Mouse (Mus musculus) stomach, embryonic 15.5 days (tissue): ENCODE results near the gene Pcnx. TPM values are rescaled to one million over a fixed set of nuclear protein-coding genes. Genes with fewer than 3 reads are reported as not detected.

Experiments
- ATAC-seq: fragments of 200-750 bp; cut with Nextera tagmentation; 2 replicates; pipeline ENCODE4 v1.8.0; 2017; ENCODE audit warnings: low read depth, moderate number of reproducible peaks, moderate TSS enrichment; ENCODE audit not compliant: insufficient read depth, low FRiP score
- H3K27ac ChIP-seq: fragments of 300-500 bp; sonication (generic); 2 replicates; pipeline ENCODE4 v1.5.1; 2015; ENCODE audit warnings: mild to moderate bottlenecking, inconsistent platforms
- H3K27me3 ChIP-seq: fragments of 300-500 bp; sonication (generic); replicated peaks from 2 replicates; pipeline ENCODE4 v1.6.1; 2015; ENCODE audit warnings: inconsistent platforms
- H3K36me3 ChIP-seq: fragments of 300-500 bp; sonication (generic); 2 replicates; pipeline ENCODE4 v1.6.1; 2015; ENCODE audit warnings: inconsistent platforms
- H3K4me1 ChIP-seq: fragments of 300-500 bp; sonication (generic); 2 replicates; pipeline ENCODE4 v1.6.1; 2015; ENCODE audit warnings: inconsistent platforms
- H3K4me2 ChIP-seq: fragments of 300-500 bp; sonication (generic); 2 replicates; pipeline ENCODE4 v1.6.1; 2015; ENCODE audit warnings: mild to moderate bottlenecking, inconsistent platforms
- H3K4me3 ChIP-seq: fragments of 300-500 bp; sonication (generic); replicated peaks from 2 replicates; pipeline ENCODE4 v1.5.1; 2015; ENCODE audit warnings: inconsistent platforms
- H3K9ac ChIP-seq: fragments of 300-500 bp; sonication (generic); 2 replicates; pipeline ENCODE4 v1.6.1; 2015; ENCODE audit warnings: inconsistent platforms
- H3K9me3 ChIP-seq: fragments of 300-500 bp; sonication (generic); 2 replicates; pipeline ENCODE4 v1.6.1; 2016; ENCODE audit warnings: inconsistent platforms
- WGBS: fragments of 180-500 bp; shearing (Covaris S2); methylation state at CpG from one replicate; pipeline ENCODE4 v1.1.7; 2015; 5-methylcytosine and 5-hydroxymethylcytosine counted together
- polyA plus RNA-seq: library from polyadenylated mRNA; unstranded; fragments of >200 nt; fragmentation: Nextera tagmentation; extraction: Ambion mirVana; gene quantifications from 2 replicates; pipeline ENCODE4 v1.2.1, GENCODE M21; 2015

Gene Pcnx
- polyA plus RNA-seq, result 8.2 and 9.4 TPM in 2 replicates

DNA sequence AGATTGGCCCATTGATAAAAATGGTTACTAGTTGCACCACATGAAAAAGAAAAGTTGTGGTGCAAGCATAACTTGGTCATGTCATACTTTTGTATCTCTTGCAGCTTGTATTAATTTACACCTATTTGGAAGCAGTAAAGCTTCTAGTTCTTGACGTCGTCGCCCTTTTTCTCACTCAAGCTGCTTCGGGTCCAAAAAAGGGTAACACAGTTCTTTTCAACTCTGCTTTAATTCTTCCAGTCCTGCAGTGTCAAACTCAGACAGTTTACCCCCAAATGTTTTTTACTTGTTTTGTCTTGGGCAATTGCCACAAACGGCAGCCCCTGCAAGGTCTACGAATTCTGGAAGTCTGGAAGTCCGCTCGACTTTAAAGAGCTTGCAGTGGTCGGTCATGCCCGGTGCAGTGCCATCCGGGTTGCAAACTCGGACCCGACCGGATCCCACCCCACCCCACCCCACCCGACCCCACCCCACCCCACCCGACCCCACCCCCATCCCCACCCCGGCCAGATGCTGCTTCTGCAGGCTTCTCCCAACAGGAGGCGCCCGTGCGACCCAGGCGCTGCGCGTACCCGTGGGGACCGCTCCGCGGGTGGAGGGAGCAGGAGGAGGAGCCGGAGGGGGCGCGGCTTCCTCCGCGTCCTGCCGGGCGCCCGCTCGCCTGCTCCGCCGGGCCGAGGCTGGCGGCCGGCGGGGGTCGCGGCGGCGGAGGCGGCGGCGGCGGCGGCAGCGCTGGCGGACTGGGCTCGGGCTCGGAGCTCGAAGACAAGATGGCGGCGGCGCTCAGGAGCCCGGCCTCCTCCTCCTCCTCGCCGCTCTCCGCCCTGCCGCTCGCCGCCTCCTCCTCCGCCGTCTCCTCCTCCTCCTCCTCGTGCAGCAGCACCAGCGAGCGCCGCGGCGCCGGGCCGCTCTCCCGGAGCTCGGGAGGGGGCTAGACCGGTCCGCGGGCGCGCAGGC, at the start of gene Pcnx:
TSS of gene Pcnx (plus strand) at position 673 of the 957 bp plus-strand sequence.
- Histone ChIP-seq H3K9ac (peak within 1 kb of the TSS; percentile 96), H3K27ac (peak within 1 kb of the TSS; percentile 91), H3K4me1 (peaks cover 40% of the 10 kb centered on the region), H3K4me3 (peak within 1 kb of the TSS; percentile 91), H3K9me3 (no peaks in the 10 kb centered on the region), H3K27me3 (no peaks in the 10 kb centered on the region), H3K4me2 (peak within 1 kb of the TSS; percentile 55), H3K36me3 (no peaks in the 10 kb centered on the region)
- peak; percentile 82 for ATAC-seq
- 4% methylated on average over 37 of the region's 83 CpGs for WGBS

DNA sequence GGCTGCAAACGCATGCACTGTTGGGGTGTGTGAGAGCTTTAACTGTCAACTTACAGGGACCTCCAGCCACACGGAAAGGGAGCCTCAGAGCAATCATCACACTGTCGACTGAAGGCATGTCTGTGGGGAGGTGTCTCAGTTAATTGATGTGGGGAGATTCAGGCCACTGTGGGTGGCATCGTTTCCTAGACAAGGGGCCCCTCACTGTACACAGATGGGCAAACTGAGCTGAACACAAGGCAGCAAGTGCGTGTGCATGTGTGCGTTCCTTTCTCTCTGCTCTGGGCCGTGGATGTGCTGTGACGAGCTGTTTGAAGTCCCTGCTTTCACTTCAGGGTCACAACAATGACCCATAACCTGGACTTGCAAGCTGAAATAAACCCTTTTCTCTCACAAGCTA, 49.4 kb upstream of the Pcnx start:
- Histone ChIP-seq H3K36me3 (no peaks in the 10 kb centered on the region), H3K4me3 (no peak overlapping the region), H3K9ac (no peak overlapping the region), H3K9me3 (no peaks in the 10 kb centered on the region), H3K27me3 (no peaks in the 10 kb centered on the region), H3K27ac (no peak overlapping the region), H3K4me1 (peaks cover 8% of the 10 kb centered on the region), H3K4me2 (no peak overlapping the region)
- no peak for ATAC-seq
- WGBS, result 45% methylated on average over 8 of the region's 8 CpGs

DNA sequence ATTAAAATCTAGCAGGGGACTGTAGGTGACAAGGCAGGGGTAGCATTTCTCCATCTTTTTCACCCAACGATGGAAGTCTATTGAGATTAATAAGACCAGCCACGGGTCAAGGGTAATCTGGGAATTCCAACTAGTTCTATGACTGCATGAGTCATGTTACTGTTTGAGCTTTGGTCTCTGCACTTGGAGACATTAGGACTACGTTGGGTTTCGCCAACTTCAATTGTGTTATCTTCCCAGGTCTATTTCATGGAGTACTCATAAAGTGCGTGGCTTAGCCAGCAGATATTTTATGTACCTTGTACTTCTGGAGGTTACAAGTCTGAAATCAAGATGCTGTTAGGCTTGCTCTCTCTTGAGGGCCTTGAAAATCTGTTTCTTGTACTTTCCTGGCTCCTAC, 45.1 kb upstream of the Pcnx start:
- Histone ChIP-seq H3K36me3 (no peaks in the 10 kb centered on the region), H3K9ac (no peak overlapping the region), H3K4me3 (no peak overlapping the region), H3K4me1 (0 out of 2 replicates have a peak, but pooled peaks cover 5% of the 10 kb centered on the region), H3K27me3 (no peaks in the 10 kb centered on the region), H3K4me2 (no peak overlapping the region), H3K9me3 (no peaks in the 10 kb centered on the region), H3K27ac (no peak overlapping the region)
- WGBS, result 86% methylated on average over 5 of the region's 5 CpGs
- no peak for ATAC-seq

DNA sequence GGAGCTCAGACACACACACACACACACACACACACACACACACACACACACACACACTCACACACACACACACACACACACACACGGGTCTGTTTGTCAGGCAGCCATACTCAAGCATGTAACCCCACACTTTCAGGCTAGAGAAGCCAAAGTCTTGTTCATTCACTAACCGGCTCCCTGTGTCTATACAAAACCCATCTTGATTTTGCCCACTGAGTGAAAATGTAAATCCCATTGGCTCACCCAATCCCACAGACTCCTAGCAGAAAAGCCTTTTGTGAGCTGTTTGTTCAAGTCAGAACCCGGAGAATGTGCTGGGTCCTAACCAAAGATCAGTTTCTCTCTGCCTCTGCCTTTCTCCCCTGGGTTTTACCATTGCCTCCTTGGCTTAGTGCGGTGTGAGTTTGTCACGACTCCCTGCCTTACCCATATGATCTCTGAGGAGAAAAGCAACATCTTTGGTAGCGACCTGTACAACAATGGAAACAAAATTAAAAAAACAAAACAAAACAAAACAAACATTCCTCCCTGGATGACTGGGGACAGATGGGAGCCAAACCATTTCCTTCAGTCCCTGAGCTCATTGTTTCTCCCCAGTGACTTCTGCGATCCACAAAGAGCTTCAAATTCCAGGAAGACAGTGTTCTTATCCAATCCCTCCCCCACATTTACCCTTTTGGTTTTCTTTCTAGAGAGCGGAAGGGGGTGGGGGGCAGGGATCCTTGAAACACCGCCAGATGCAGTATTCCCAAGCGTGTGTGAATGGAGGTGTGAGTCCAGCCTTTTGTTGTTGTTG, 43.3 kb upstream of the Pcnx start:
- Histone ChIP-seq H3K4me3 (no peak overlapping the region; the same call in 1 of the 2 replicates), H3K27ac (no peak overlapping the region), H3K4me2 (peak overlapping the region; percentile 27), H3K9ac (no peak overlapping the region), H3K9me3 (no peaks in the 10 kb centered on the region), H3K27me3 (no peaks in the 10 kb centered on the region), H3K4me1 (0 out of 2 replicates have a peak, but pooled peaks cover 5% of the 10 kb centered on the region), H3K36me3 (no peaks in the 10 kb centered on the region)
- 18% methylated on average over 10 of the region's 10 CpGs for WGBS
- no peak for ATAC-seq

DNA sequence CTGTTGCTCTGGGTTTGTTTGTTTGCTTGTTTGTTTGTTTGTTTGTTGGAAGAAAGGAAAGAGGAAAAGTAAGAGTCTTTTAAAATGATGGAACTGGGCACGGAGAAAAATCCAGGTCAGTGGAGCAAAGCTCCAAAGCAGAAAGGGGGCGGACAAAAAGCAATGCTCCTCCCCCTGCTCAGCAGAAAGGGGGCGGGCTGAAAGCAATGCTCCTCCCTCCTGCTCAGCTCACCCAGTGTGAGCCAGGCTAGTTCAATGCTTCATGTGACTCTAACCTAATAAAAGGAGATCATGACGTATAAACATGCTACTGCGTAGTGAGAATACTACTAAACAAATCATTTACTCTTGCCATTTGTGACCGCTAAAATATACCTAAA, 42.7 kb upstream of the Pcnx start:
- Histone ChIP-seq H3K4me3 (no peak overlapping the region; the same call in 1 of the 2 replicates), H3K9ac (no peak overlapping the region), H3K4me1 (0 out of 2 replicates have a peak, but pooled peaks cover 5% of the 10 kb centered on the region), H3K4me2 (peak overlapping the region; percentile 27), H3K9me3 (no peaks in the 10 kb centered on the region), H3K27ac (no peak overlapping the region), H3K27me3 (no peaks in the 10 kb centered on the region), H3K36me3 (no peaks in the 10 kb centered on the region)
- peak; percentile 43; the same call in 1 of the 2 replicates for ATAC-seq
- 35% methylated on average over 6 of the region's 6 CpGs for WGBS

DNA sequence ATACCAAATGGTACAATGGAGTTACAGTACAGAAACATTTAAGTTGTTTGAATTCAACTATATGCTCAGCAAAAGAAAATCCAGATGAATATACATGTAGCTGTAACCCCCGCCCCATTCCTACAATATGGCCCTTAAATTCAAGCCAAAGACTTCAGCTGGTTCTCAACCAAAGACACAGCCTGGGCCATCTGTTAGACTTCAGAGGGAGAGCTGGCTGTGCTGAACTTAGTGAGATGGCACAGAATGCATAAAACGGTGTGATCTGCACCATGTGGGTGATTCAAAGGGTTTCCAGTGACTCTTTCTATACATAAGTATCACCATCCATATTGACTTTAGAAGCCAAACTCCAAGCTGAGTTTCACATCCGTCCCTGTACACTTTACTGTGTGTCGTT, 39.1 kb upstream of the Pcnx start:
- no peak for ATAC-seq
- H3K4me2 ChIP-seq, result no peak overlapping the region
- H3K36me3 ChIP-seq, result no peaks in the 10 kb centered on the region
- WGBS, result 79% methylated on average over 4 of the region's 4 CpGs
- H3K27me3 ChIP-seq, result no peaks in the 10 kb centered on the region
- no peak overlapping the region for H3K27ac ChIP-seq
- 0 out of 2 replicates have a peak, but pooled peaks cover 5% of the 10 kb centered on the region for H3K4me1 ChIP-seq
- H3K9me3 ChIP-seq, result no peaks in the 10 kb centered on the region
- no peak overlapping the region for H3K9ac ChIP-seq
- H3K4me3 ChIP-seq, result no peak overlapping the region

DNA sequence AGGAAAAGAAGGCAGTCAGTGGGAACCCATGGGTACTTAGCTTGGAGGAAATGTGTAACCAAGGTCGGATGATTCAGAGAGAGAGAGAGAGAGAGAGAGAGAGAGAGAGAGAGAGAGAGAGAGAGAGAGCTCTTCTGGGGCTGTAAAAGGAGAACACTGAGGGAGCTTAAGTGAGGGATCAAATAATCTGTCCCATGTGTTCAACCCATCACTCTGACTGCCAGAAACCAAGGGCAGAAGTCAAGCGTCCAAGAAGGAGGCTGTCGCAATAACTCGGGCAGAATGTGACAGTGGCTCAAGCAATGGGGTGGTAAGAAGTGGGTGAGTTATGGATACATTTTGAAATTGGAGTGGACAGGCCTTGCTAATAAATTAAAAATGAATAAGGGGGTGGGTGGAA, 37.6 kb upstream of the Pcnx start:
- H3K9ac ChIP-seq, result no peak overlapping the region
- WGBS, result 76% methylated on average over 4 of the region's 4 CpGs
- ATAC-seq, result no peak
- H3K27me3 ChIP-seq, result no peaks in the 10 kb centered on the region
- H3K9me3 ChIP-seq, result no peaks in the 10 kb centered on the region
- 0 out of 2 replicates have a peak, but pooled peaks cover under 1% of the 10 kb centered on the region for H3K4me1 ChIP-seq
- no peak overlapping the region for H3K4me3 ChIP-seq
- no peaks in the 10 kb centered on the region for H3K36me3 ChIP-seq
- H3K4me2 ChIP-seq, result no peak overlapping the region
- H3K27ac ChIP-seq, result no peak overlapping the region

DNA sequence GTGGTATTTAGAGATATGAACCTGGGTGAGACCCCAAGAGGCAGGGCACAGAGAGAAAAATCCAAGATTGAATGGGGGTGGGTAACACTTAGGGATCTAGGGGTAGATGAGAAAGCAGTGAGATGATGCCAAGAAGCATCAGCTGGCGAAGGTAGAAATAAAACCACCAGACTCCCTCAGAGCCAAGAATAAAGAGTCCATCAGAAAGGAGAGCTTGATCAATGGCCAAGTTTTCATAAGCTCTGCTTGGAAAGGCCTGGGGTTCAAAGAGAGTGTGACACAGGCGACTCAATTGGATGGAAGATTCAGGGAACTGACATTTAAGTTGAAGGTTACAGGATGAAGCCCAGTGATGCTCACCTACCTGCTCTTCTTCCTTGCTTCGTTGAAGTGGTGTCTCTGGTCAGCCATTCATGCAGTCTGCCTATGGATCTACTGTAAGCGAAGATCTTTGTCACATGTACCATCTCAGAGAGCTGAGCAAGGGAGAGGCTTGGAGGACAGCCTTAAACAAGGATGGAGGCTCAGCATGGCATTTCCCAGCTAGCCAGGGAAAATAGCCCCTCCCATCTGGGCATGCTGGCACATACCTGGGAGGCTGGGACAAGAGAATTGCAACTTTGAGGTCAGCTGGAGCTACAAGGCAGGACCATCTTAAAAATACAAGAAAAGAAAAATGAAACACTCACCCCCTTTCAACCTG, 36.9 kb upstream of the Pcnx start:
- H3K9me3 ChIP-seq, result no peaks in the 10 kb centered on the region
- no peak for ATAC-seq
- H3K4me1 ChIP-seq, result no peaks in the 10 kb centered on the region
- no peak overlapping the region for H3K4me3 ChIP-seq
- no peak overlapping the region for H3K27ac ChIP-seq
- no peaks in the 10 kb centered on the region for H3K27me3 ChIP-seq
- H3K4me2 ChIP-seq, result no peak overlapping the region
- no peak overlapping the region for H3K9ac ChIP-seq
- no peaks in the 10 kb centered on the region for H3K36me3 ChIP-seq
- WGBS, result 85% methylated on average over 4 of the region's 4 CpGs

DNA sequence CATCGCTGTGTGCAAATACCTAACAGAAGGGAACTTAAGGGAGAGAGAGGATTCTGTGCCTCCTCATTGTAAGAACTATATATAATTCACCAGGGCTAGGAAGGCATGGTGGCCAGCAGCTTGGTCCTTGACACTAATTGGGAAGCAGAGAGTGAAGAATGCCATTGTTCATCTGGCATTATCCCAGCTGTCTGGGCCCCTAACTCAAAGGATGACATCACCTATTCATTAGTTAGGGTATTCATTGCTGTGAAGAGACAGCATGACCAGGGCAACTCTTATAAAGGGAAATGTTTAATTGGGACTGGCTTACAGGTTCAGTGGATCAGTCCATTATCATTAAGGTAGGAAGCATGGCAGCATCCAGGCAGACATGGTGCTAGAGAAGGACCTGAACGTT, 31.5 kb upstream of the Pcnx start:
- no peaks in the 10 kb centered on the region for H3K9me3 ChIP-seq
- no peaks in the 10 kb centered on the region for H3K36me3 ChIP-seq
- no peak overlapping the region for H3K4me3 ChIP-seq
- no peak for ATAC-seq
- WGBS, result 82% methylated on average over 2 of the region's 2 CpGs
- no peaks in the 10 kb centered on the region for H3K4me1 ChIP-seq
- no peaks in the 10 kb centered on the region for H3K27me3 ChIP-seq
- H3K4me2 ChIP-seq, result no peak overlapping the region
- no peak overlapping the region for H3K9ac ChIP-seq
- no peak overlapping the region for H3K27ac ChIP-seq

DNA sequence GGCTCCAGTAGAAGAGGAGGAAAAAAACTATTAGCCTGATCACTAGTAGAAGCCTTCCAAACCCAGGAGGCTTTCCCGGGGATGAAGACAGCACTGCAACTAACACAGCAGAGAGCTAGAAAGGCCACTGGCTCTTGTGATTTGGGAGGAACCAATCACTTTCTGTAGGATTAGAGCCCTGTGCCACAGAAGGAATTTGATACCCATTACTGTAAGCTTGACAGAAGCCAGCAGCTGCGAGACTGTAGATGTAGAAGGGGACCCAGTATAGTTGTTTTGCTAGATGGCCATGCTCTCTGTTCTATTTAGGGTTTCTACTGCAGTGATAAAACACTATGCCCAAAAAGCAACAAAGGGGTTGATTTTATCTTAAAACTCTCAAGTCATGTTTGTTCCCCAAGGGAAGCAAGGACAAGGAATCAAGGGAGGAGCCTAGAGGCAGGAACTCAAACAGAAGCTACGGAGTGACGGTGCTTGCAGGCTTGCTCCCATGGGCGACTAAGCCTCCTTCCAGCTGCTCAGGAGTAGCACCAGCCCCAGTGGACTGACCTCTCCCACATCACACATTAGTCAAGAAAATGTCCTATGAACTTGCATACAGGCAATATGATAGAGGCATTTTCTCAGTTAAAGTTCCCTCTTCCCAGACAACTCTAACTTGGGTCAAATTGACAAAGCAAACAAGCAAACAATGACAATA, 27.6 kb upstream of the Pcnx start:
- WGBS, result 45% methylated on average over 5 of the region's 5 CpGs
- no peak for ATAC-seq

DNA sequence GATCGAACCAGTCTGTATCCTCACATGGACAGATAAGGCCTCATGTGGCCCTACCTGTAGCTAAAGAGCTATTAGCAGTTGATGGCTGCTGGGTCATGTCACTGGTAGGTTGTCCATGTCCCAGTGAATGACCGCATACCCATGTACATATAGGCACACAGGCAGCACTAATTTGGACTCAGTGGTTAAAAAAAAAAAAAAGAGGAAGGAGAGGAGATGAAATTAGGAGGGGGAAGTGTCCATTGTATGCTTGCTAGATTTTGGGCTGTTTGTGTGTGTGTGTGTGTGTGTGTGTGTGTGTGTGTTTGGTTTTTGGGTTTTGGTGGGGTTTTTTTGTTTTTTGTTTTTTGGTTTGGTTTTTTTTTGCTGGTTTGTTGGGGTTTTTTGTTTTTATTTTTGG, 26.7 kb upstream of the Pcnx start:
- Histone ChIP-seq H3K4me2 (no peak overlapping the region), H3K4me3 (no peak overlapping the region), H3K4me1 (no peaks in the 10 kb centered on the region), H3K27ac (no peak overlapping the region), H3K9me3 (no peaks in the 10 kb centered on the region), H3K27me3 (no peaks in the 10 kb centered on the region), H3K9ac (no peak overlapping the region), H3K36me3 (no peaks in the 10 kb centered on the region)
- 83% methylated on average over 2 of the region's 2 CpGs for WGBS
- no peak for ATAC-seq

More for the DNA sequence above, 27.6 kb upstream of the Pcnx start:
- Histone ChIP-seq H3K27ac (no peak overlapping the region), H3K4me3 (no peak overlapping the region), H3K27me3 (no peaks in the 10 kb centered on the region), H3K4me1 (no peaks in the 10 kb centered on the region), H3K4me2 (no peak overlapping the region), H3K36me3 (no peaks in the 10 kb centered on the region), H3K9me3 (no peaks in the 10 kb centered on the region), H3K9ac (no peak overlapping the region)
